Mouse (Mus musculus): ENCODE results near the gene Frmd4a. TPM values are rescaled to one million over a fixed set of nuclear protein-coding genes. Genes with fewer than 3 reads are reported as not detected.

Frmd4a gene
- total RNA-seq, 2 experiments from 2014 or later: 79.2 to 169 TPM

GRCm38 (mm10) chr2:4260324-4261058 is 243.0 kb downstream of the Frmd4a start:
- ATAC-seq (replicated peaks; ENCODE audit: low FRiP score, poor library complexity, severe bottlenecking): no peak

GRCm38 (mm10) chr2:4262667-4263066 is 245.2 kb downstream of the Frmd4a start:
- ATAC-seq (replicated peaks; ENCODE audit: low FRiP score, poor library complexity, severe bottlenecking): no peak

- ATAC-seq (replicated peaks; ENCODE audit: low FRiP score, poor library complexity, severe bottlenecking): no peak
Observed at GRCm38 (mm10) chr2:4267377-4267776, 249.9 kb downstream of the Frmd4a start.

- no peak for ATAC-seq (replicated peaks; ENCODE audit: low FRiP score, poor library complexity, severe bottlenecking)
Observed at GRCm38 (mm10) chr2:4282777-4283176, 265.3 kb downstream of the Frmd4a start.

- ATAC-seq (replicated peaks; ENCODE audit: low FRiP score, poor library complexity, severe bottlenecking): no peak
Observed at GRCm38 (mm10) chr2:4285693-4286291, 268.3 kb downstream of the Frmd4a start.

GRCm38 (mm10) chr2:4286390-4286901 is 268.9 kb downstream of the Frmd4a start:
- no peak for ATAC-seq (replicated peaks; ENCODE audit: low FRiP score, poor library complexity, severe bottlenecking)

GRCm38 (mm10) chr2:4290475-4290874 is 273.0 kb downstream of the Frmd4a start:
- no peak for ATAC-seq (replicated peaks; ENCODE audit: low FRiP score, poor library complexity, severe bottlenecking)

GRCm38 (mm10) chr2:4291100-4291499 is 273.6 kb downstream of the Frmd4a start:
- no peak for ATAC-seq (replicated peaks; ENCODE audit: low FRiP score, poor library complexity, severe bottlenecking)

GRCm38 (mm10) chr2:4291671-4292070 is 274.2 kb downstream of the Frmd4a start:
- no peak for ATAC-seq (replicated peaks; ENCODE audit: low FRiP score, poor library complexity, severe bottlenecking)

GRCm38 (mm10) chr2:4293726-4294125 is 276.2 kb downstream of the Frmd4a start:
- no peak for ATAC-seq (replicated peaks; ENCODE audit: low FRiP score, poor library complexity, severe bottlenecking)

GRCm38 (mm10) chr2:4295641-4296040 is 278.1 kb downstream of the Frmd4a start:
- ATAC-seq (replicated peaks; ENCODE audit: low FRiP score, poor library complexity, severe bottlenecking): no peak

GRCm38 (mm10) chr2:4296881-4297280 is 279.4 kb downstream of the Frmd4a start:
- no peak for ATAC-seq (replicated peaks; ENCODE audit: low FRiP score, poor library complexity, severe bottlenecking)

GRCm38 (mm10) chr2:4298325-4299215 is 281.1 kb downstream of the Frmd4a start:
- ATAC-seq (replicated peaks; ENCODE audit: low FRiP score, poor library complexity, severe bottlenecking): no peak

GRCm38 (mm10) chr2:4299593-4299992 is 282.1 kb downstream of the Frmd4a start:
- no peak for ATAC-seq (replicated peaks; ENCODE audit: low FRiP score, poor library complexity, severe bottlenecking)

- no peak for ATAC-seq (replicated peaks; ENCODE audit: low FRiP score, poor library complexity, severe bottlenecking)
Observed at GRCm38 (mm10) chr2:4300383-4300811, 282.9 kb downstream of the Frmd4a start.

GRCm38 (mm10) chr2:4300816-4301215 is 283.3 kb downstream of the Frmd4a start:
- no peak for ATAC-seq (replicated peaks; ENCODE audit: low FRiP score, poor library complexity, severe bottlenecking)

- ATAC-seq (replicated peaks; ENCODE audit: low FRiP score, poor library complexity, severe bottlenecking): no peak
Observed at GRCm38 (mm10) chr2:4301256-4301655, 283.7 kb downstream of the Frmd4a start.

- ATAC-seq (replicated peaks; ENCODE audit: low FRiP score, poor library complexity, severe bottlenecking): no peak
Observed at GRCm38 (mm10) chr2:4301692-4302091, 284.2 kb downstream of the Frmd4a start.

GRCm38 (mm10) chr2:4302119-4302518 is 284.6 kb downstream of the Frmd4a start:
- no peak for ATAC-seq (replicated peaks; ENCODE audit: low FRiP score, poor library complexity, severe bottlenecking)

GRCm38 (mm10) chr2:4307076-4307475 is 289.6 kb downstream of the Frmd4a start:
- no peak for ATAC-seq (replicated peaks; ENCODE audit: low FRiP score, poor library complexity, severe bottlenecking)

Measured in erythroid progenitor cell, adult 5-6 weeks (primary cell).